Mouse (Mus musculus) thymus, postnatal 25 days (tissue): ENCODE data around the gene Mul1.

Experiments used
- DNase-seq: peaks from one replicate; pipeline ENCODE4 v3.0.0; 2022

Gene Mul1

DNA sequence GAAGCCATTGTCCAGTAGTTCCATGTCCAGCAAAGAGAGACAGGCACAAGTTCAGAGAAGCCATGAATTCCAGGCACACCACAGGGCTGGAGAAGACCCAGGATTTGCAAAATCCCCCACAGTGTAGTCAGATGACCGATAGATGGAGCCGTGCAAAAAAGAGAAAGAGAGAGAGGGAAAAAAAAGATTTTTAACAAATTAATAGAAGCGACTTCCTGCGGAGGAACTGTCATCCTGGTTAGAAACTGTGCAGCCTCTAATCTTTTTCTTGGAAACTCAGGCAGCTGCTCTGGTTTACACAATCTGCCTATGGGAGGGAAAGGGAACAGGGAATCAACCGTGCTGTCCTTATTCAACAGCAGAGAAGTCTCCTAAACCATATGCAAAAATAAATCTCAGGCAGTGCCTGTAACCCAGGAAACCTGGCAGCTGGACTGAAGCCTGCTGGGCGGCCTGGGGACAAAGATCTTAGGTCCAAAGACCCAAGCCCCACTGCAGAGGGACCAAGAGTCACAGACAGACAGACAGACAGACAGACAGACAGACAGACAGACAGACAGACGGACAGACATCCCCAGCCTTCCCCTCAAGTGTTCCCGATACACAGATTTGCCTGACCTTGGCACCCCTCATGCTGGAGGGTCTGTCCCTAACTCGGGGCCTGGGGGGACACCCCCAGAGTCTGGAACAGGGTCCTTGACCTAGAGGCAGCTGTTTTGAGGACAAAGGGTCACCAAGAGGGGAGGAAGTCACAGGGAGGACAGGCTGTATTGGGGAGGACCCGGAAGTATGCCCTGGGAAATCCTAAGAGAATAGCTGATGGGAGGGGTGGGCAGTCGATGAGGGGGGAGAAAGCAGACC, 28.7 kb downstream of the Mul1 start:
- DNase-seq, result no peak

DNA sequence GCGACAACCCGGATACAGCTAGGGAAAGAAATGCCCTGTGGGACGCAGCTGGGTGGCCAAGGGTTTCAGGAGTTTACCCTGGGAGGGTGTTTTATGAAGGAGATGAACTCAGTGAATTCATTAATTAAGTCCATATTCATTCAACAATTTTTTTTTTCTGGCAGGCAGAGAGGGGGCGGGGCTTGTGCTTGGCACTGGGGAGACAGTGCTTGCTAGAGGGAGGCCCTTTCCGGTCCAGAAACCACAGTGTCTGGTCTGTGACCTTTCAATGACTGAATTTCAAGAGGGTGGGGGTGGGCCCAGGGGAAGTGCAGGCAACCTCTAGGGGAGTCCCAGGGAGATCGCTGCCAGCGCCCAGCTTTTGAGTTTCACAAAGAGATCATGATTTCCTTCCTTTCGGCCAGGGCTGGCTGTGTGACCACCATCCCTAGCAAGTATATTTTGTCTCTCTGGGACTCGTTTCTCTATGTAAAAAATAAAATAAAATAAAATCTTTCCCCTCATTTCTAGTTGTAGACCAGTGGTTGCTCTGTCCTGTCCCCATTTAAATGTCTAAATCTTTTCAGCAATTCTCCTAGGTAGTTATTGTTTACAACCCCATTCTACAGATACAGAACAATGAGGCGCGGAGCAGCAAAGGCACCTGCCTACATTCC, 29.5 kb downstream of the Mul1 start:
- DNase-seq, result peak; percentile 33

- no peak for DNase-seq
These were observed 30.3 kb downstream of the Mul1 start for GRCm38 (mm10) chr4:138464667-138465353.

GRCm38 (mm10) chr4:138465446-138465845, 31.0 kb downstream of the Mul1 start:
- DNase-seq, result no peak

GRCm38 (mm10) chr4:138466690-138467089, 32.2 kb downstream of the Mul1 start:
- DNase-seq, result no peak

DNA sequence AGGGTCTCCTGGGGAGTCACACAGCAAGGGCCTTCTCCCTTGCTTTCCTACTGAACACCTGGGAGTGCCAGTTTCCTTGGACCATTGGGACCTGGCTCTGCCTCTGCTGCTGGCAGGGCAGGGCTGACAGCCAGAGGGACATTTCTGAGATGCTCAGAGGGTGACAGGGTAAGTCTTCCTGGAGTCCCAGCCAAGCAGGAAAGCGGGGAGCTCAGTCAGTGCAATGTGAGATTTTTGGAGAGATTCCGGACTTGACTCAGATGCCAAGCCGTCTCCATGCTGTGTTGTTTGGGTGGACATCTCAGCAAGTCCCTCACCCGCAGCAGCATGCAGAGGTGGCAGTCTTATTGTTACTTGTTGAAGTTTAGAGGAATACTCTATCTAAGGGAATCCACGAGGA, 33.0 kb downstream of the Mul1 start:
- DNase-seq, result no peak

DNA sequence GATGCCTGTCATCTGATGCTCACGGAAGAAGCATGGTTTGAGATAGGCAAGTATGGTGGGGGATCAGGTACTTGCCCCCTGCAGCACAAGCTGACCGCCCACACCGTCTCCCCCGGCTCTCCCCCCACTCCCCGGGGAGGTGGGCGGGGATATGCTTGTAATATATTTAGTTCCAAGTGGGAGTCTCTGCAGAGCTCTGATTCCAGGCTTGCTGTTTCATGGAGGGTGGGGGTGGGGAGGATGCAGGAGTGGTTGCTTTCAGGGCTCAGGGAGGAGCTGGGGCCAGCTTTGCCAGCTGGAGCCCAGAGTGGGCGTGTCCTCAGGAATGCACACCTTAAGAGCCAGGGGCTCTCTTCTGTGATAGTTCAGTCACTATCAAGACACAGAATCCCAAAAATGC, 34.6 kb downstream of the Mul1 start:
- DNase-seq, result no peak

DNA sequence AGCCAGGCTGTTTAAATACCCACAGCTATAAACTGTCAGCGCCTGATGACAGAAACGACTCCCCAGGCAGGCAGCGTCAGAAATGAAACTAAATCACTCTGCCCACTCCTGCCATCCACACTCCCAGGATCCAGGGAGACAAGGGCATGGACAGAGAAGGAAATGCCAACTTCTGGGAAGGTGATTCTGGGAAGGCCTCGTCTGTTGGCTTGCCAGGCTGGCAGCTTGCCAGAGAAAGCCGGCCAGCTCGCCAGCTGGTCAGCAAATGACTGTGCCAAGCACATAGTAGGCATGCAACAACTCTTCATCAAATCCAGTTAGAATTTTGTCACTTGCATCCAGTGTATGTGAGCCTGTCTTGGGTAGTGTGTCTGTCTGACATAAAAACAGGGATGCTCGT, 36.8 kb downstream of the Mul1 start:
- no peak for DNase-seq

- no peak for DNase-seq
These were observed 45.1 kb downstream of the Mul1 start for GRCm38 (mm10) chr4:138479595-138479994.

DNA sequence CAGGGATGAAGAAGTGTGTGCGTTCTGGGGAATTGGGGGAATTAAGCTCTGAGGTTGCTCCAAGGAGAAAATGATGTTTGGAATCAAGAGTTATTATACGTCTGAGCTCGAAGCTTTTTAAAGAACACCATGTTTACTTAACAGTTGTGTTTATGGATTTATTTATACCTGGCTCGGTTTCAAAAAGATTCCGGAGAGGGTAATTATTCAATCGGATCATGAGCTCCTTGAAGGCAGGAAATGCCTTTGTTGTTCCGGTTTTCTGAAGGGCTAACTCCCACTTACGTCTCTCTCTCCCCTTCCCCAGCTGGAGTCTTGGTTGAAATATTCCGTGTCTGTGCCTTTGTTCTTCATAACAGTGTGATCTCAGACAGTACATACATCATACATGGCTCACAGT, 46.5 kb downstream of the Mul1 start:
- no peak for DNase-seq

DNA sequence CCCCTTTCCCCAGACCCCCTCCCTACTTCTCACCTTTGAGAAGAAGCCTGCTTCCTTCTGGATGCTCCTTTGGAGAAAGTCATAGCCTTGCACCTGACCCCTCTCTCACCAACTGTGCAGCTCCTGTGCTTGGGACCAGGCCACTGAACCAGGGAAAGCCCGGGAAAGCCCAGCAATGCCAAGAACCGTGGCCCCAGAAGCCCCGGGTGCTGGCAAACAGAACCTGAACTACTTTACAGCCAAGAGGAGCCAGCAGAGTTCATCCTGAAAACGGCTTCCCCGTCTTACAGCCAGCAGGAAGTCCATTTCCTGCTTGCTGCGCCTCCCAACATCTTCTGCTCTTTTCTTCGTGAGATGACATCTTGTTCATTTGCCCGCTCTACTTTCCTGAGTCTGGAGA, 48.2 kb downstream of the Mul1 start:
- DNase-seq, result no peak

GRCm38 (mm10) chr4:138488241-138488640, 53.8 kb downstream of the Mul1 start:
- DNase-seq, result no peak

GRCm38 (mm10) chr4:138491088-138491487, 56.6 kb downstream of the Mul1 start:
- no peak for DNase-seq
